ENCODE assay signal across 9 mouse cellular contexts in the genomic region with DNA sequence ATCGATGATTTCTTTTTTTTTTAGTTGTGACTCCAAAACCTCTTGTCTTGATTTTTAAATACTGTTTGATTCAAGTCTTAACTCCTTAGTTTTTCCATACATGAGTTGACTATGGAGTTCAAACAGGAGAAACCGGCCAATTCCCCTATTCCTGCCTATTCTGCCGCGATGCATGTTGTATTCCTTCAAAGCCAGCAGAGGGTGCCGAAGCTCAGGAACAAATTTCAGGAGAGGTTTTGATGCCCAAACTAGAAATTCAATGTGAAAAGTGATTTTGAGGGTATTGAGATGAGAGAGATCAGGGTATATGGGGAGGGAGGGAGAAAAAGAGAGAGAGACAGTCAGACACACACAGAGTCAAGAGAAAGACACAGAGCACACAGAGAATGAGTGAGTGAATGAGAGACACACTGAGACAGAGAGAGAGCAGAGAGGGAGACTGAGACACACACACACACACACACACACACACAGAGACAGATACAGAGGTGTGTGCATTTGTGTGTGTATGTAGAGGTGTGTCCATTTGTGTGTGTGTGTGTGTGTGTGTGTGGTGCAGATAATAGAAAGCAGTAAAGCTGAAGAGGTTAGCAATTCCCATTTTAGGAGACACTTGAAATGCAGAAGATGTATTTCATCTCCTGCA.
DNase-seq lines count a peak whose midpoint lies in the region; ATAC-seq lines count a peak whose summit lies in the region.
"Had no signal": no experiment of that assay in that cellular context is flagged by ENCODE, and none has a peak within 500 bp of the region (broad histone marks: within the 10 kb centered on the region; RNA-seq: fewer than 3 reads in every experiment).

No protein-coding gene starts in this region.

- no peak overlapping the region for H3K27ac ChIP-seq in heart, embryonic 12.5 days (ENCODE audit: poor library complexity, severe bottlenecking)
- H3K27ac ChIP-seq in hindbrain, embryonic 14.5 days = no peak overlapping the region
- H3K27ac ChIP-seq in limb, embryonic 11.5 days (replicated peaks; ENCODE audit: low read depth, low read length) = no peak overlapping the region
- H3K27ac ChIP-seq: heart, embryonic 13.5 days had no signal

- H3K9ac ChIP-seq in heart, embryonic 12.5 days = no peak overlapping the region
- no peak overlapping the region for H3K9ac ChIP-seq in hindbrain, embryonic 14.5 days
- H3K9ac ChIP-seq in limb, embryonic 11.5 days (ENCODE audit: low read length) = no peak overlapping the region
- H3K9ac ChIP-seq: heart, embryonic 13.5 days had no signal

- 23% methylated on average over 5 of the region's 5 CpGs for WGBS in heart, embryonic 12.5 days
- 23% methylated on average over 5 of the region's 5 CpGs for WGBS in hindbrain, embryonic 14.5 days
- WGBS in limb, embryonic 11.5 days = 20% methylated on average over 5 of the region's 5 CpGs

- H3K4me1 ChIP-seq in heart, embryonic 12.5 days (replicated peaks) = no peaks in the 10 kb centered on the region
- H3K4me1 ChIP-seq in hindbrain, embryonic 14.5 days (replicated peaks; ENCODE audit: control insufficient read depth, insufficient read depth, low read length) = 0 out of 2 replicates have a peak, but pooled peaks cover 4% of the 10 kb centered on the region
- no peaks in the 10 kb centered on the region for H3K4me1 ChIP-seq in limb, embryonic 11.5 days (ENCODE audit: control insufficient read depth, insufficient read depth, low read length)

- no peak overlapping the region for H3K4me3 ChIP-seq in heart, embryonic 12.5 days
- H3K4me3 ChIP-seq in hindbrain, embryonic 14.5 days (replicated peaks; ENCODE audit: low read length) = no peak overlapping the region
- H3K4me3 ChIP-seq in limb, embryonic 11.5 days (ENCODE audit: low read depth, low read length) = no peak overlapping the region
- H3K4me3 ChIP-seq: heart, embryonic 13.5 days had no signal

- no peaks in the 10 kb centered on the region for H3K36me3 ChIP-seq in heart, embryonic 12.5 days
- H3K36me3 ChIP-seq in hindbrain, embryonic 14.5 days (replicated peaks; ENCODE audit: control insufficient read depth, insufficient read depth) = no peaks in the 10 kb centered on the region
- no peaks in the 10 kb centered on the region for H3K36me3 ChIP-seq in limb, embryonic 11.5 days (ENCODE audit: control insufficient read depth, insufficient read depth, low read length)
- H3K36me3 ChIP-seq: heart, embryonic 13.5 days had no signal

- H3K27me3 ChIP-seq in heart, embryonic 12.5 days (replicated peaks) = no peaks in the 10 kb centered on the region
- H3K27me3 ChIP-seq in hindbrain, embryonic 14.5 days (ENCODE audit: control insufficient read depth, insufficient read depth, low read length) = no peaks in the 10 kb centered on the region
- H3K27me3 ChIP-seq in limb, embryonic 11.5 days (ENCODE audit: control insufficient read depth, insufficient read depth, low read length) = no peaks in the 10 kb centered on the region
- H3K27me3 ChIP-seq: heart, embryonic 13.5 days had no signal

- H3K4me2 ChIP-seq in heart, embryonic 12.5 days = no peak overlapping the region
- H3K4me2 ChIP-seq in hindbrain, embryonic 14.5 days (replicated peaks) = no peak overlapping the region
- no peak overlapping the region for H3K4me2 ChIP-seq in limb, embryonic 11.5 days (ENCODE audit: low read depth, severe bottlenecking)
- H3K4me2 ChIP-seq: heart, embryonic 13.5 days had no signal

- ATAC-seq in heart, embryonic 12.5 days (ENCODE audit: insufficient number of reproducible peaks, low FRiP score) = no peak
- ATAC-seq in common myeloid progenitor, adult 5-6 weeks (replicated peaks; ENCODE audit: low read depth, poor library complexity, severe bottlenecking) = 0 out of 2 replicates have a peak, but pooled peaks have one; percentile 36
- ATAC-seq in hindbrain, embryonic 14.5 days (ENCODE audit: low FRiP score) = no peak
- ATAC-seq in limb, embryonic 11.5 days (ENCODE audit: insufficient number of reproducible peaks, low FRiP score, low TSS enrichment, low read depth) = no peak

- H3K9me3 ChIP-seq in heart, embryonic 12.5 days (replicated peaks) = no peaks in the 10 kb centered on the region
- H3K9me3 ChIP-seq in hindbrain, embryonic 14.5 days (ENCODE audit: control insufficient read depth, low read length) = no peaks in the 10 kb centered on the region
- H3K9me3 ChIP-seq in limb, embryonic 11.5 days (ENCODE audit: control insufficient read depth, low read length) = no peaks in the 10 kb centered on the region
- H3K9me3 ChIP-seq: heart, embryonic 13.5 days had no signal

- DNase-seq in heart, adult 11 months = peak; percentile 50
- peak; percentile 7 for DNase-seq in 416B (ENCODE audit: low read depth)
- DNase-seq in hindbrain, embryonic 14.5 days (ENCODE audit: low spot score) = peak; percentile 79
- DNase-seq in limb, embryonic 11.5 days (ENCODE audit: low spot score) = peak; percentile 42
- DNase-seq in telencephalon, adult 2 months (ENCODE audit: low read depth, low spot score) = peak; percentile 38
- DNase-seq in c-Kit-positive CD71-positive TER-119-positive erythroid progenitor cells, embryonic 14.5 days (ENCODE audit: low spot score) = no peak
